Mouse (Mus musculus) urinary bladder, postnatal 4 days (tissue): ENCODE results near the gene Pls1.

ENCODE experiments used
- DNase-seq, 2 experiments: peaks; one replicate each; pipeline ENCODE4 v3.0.0; 2021 to 2022; ENCODE audit warnings: low spot score in 2 of 2

Pls1 gene

GRCm38 (mm10) chr9:95844825-95845460, at the start of gene Pls1:
Gene Pls1, minus strand, starts transcription at chr9:95845311.
- peak; percentile 81 for DNase-seq

DNA sequence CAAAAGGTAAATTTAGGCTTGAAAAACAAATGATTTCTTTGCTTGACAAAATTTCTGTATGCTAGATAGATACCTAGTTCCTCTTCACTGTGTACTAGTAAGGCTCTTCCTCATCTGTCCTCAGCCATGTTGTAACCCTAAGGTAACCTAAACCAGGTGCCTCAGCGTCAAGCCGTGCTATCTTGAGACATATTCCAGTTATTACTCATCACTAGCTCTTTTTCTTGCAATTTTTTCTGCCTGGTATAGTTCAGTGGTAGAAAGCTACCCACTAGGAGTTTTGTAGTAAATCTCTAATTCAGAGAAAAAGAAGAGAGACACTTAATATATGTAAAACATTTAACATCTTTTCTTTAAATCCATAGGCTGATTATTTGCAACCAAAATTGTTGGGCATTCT, 37.6 kb upstream of the Pls1 start:
- DNase-seq: no peak

- DNase-seq: no peak
Observed at GRCm38 (mm10) chr9:95878246-95878645, 33.1 kb upstream of the Pls1 start.

GRCm38 (mm10) chr9:95858027-95858570, 13.0 kb upstream of the Pls1 start:
- DNase-seq: no peak

DNA sequence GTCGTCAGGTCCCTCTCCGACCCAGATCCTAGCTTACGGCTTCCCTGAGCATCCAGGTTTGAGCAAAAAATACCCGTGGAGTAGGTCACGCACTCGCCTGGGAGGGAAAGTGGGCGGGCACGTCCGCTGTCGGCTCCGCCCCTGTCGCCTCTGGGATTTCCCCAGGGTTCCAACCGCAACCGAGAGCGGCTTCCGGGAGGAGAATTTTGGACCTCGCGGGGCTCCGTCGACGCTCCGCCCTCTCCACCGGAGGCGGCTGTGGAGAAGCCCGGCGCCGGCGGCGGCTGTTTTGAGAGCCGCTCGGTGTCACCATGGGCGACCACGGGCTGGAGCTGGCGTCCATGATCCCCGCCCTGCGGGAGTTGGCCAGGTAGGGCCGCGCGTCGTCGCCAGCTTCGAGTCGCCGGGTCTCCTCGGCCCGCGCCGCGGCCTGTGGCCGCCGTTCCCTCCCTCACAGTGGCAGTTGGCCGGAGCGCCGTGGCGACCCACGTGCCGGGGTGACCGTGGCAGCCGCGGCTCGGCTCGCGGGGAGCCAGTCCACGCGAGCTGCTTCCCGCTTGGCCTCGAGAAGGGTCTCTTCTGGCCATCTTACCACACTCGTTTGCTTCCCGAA, 12.4 kb upstream of the Pls1 start, which contains the start of gene Atr:
TSS of gene Atr (plus strand) at position 184 of the 613 bp plus-strand sequence.
- peak; percentile 89 to 95 for DNase-seq

DNA sequence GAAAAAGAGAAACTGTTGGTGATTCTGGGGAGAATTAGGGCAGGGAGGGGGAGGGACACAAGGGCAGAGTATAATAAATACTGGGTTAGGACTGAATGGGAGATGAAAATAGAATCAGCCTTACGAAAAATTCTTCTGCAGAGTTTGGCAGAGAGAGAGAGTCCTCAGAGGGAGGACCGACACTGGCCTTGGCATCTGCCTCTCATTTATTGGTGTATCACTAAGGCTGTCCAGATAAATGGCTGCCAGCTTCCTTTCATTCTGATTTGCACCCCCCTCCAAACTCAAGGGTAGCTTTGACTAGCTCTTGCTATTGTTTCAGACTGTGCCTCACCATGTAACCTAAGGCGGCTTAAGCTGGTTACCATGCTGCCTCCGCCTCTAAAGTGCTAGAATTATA, 10.9 kb upstream of the Pls1 start:
- no peak for DNase-seq

DNA sequence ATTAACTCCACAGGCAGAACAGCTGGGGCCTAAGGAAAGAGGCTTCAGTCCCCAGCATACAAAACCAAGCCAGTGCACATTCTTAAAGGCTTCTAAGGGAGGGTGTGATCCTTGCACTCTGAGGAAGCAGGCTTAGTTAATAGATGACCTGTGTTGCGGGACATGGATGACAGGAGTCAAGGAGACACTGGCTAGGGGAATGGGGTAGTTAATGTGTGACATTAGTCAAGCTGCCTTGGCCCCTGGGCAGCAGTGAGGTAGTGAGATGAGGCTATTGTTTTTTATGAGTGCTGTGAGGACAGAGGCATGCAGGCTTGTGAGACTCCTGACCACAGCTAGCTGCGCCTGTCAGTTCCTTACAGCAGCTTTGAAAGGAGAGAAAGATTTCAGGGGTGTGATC, 9.8 kb upstream of the Pls1 start:
- no peak for DNase-seq

DNA sequence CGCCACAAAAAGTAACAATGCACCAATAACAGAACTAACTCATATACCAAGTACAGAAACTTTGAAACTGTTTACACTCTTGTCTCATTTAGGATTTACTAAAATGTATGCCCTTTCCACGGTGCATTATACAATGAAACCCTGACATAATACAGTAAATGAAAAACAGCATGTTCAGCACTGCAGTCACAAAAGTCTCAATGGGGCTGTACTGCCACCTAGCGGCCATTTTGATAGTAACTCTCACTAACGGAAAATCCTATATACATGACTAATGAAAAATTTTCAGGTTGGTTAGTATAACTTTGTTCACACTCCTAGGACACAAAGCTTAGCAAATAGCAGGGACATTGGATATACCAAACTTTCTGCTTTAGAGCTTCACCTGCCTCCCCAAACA, 7.8 kb upstream of the Pls1 start:
- peak in 1 of 2 experiments; percentile 76 for DNase-seq

- no peak for DNase-seq
Observed at GRCm38 (mm10) chr9:95851671-95852070, 6.6 kb upstream of the Pls1 start.

DNA sequence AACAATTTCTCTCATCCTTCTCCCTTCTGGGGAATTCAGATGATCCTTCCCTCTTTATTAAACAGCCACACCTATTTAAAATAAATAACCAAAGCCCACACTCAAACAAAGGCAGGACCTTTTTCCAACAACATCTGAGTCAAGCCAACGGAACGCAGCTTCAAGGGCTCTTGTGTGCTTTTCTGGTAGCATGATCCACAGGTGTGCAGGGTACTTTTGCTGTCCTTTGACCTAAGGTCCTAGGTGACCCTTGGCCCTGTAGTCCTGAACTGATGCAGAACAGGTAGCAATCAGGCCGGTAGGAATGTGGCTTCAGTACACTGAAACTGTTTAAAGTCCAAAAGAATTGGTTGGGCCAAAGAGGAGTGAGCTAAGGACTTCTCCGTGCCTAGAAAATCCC, 600 bp upstream of the Pls1 start:
- no peak for DNase-seq

- DNase-seq: no peak
Observed at GRCm38 (mm10) chr9:95839424-95839823, 5.7 kb downstream of the Pls1 start.

- DNase-seq: no peak
Observed at GRCm38 (mm10) chr9:95835741-95836140, 9.4 kb downstream of the Pls1 start.

DNA sequence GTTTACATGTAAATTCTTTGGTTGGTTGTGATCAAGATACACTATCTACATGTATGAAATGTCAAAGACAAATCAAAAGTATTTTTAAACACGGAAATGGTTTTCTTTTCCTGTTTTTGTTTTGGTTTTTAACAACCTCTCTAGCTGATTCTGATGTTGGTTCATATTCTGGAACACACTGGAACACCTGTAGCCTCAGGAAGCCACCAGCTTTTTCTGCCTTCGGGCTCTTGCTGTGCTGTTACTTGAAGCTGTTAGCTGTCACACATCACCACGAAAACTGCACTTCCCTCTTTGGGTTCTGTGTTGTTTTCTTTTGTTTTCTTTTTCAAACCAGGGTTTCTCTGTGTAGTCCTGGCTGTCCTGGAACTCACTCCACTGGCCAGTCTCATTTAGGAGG, 10.3 kb downstream of the Pls1 start:
- DNase-seq: no peak

DNA sequence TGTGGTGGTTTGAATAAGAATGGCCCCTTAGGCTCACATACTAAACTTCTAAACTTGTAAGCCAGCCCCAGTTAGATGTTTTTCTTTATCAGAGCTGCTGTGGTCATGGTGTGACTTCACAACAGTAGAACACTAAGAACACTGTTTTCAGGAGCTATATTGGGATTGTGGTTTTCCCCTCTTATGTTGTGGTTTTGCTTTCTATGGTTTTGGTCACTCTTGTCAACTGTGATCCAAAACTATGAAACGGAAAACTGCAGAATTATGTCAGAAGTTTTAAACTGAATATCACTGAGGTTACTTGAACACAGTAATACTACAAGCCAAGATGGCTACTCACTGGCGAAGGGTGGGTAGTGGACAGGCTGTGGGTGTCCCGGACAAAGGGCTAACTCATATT, 12.4 kb downstream of the Pls1 start:
- DNase-seq: no peak

- no peak for DNase-seq
Observed at GRCm38 (mm10) chr9:95827565-95827964, 17.5 kb downstream of the Pls1 start.

DNA sequence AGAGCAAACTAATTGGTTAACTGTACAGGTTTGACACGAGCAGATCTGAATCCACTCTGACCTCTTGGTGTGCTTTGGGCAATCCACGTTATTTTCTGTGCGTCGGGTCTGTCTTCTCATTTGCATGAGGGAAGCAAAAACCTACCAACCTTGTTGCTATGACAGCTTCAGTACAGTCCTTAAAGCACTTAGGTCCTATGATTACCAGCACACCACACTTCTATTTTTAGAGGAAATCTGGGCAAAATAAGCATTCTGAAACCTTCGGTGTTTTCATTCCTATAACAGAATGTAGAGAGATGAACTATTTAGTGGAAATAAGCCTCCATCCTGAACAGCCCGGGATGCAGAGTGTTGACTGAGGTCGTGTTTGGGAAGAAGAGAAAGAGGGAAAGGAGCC, 22.6 kb downstream of the Pls1 start:
- no peak for DNase-seq

- DNase-seq: no peak
Observed at GRCm38 (mm10) chr9:95815706-95816105, 29.4 kb downstream of the Pls1 start.

GRCm38 (mm10) chr9:95815015-95815673, 30.0 kb downstream of the Pls1 start:
- no peak for DNase-seq

DNA sequence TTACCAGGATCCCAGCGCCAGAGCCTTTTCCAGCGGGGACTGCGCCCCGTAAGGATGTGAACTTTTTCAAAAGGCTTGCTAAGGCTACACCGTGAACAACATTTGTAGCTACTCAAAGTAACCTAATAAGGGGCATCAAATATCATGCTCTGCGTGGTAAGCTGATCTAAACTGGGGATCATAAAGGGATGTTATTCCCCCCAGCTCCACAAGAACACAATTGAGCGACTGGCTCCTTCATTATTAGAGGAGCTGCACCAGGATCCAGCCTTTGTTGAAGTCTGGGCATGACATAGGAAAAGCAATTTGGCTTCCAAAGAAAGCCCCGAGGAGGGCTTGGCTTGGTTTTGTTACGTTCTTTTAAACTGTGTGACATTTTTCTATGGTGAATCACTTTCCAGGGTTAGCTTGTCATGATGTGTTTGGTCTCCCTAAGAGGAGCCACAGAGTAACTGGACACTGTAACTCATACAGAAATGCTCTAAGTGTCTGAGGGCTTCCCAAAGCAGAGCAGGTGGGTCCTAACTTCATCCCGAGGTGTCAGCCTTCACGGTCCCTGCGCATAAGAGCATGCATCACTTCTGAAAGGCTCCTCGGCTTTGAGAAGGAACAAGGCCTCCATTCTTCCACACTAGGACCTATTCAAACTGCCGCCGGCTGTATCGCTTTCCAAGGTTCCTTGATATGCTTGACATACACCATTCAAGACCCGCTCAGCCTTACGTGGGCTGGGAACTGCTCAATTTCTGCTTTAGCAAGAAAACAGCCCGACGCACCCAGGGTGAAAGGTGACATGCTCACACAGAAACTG, 31.2 kb downstream of the Pls1 start:
- DNase-seq: no peak

DNA sequence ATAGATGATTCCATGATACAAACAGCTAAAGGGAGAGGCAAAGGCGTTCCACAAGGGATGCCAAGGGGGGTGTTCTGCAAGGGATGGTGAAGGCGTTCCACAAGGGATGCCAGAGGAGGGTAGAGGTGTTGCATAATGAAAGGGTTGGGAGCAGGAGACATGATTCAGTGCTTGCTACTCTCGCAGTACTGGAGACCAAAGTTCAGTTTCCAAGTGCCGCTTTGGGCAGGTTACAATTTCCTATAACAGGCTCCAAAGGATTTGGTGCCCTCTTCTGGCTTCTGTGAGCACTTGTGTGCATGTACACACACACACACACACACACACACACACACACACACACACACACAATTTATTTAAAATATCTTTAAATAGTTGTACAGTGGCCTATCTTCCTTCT, 33.3 kb downstream of the Pls1 start:
- no peak for DNase-seq

- DNase-seq: no peak
Observed at GRCm38 (mm10) chr9:95809596-95809995, 35.5 kb downstream of the Pls1 start.

GRCm38 (mm10) chr9:95805449-95805848, 39.7 kb downstream of the Pls1 start:
- no peak for DNase-seq
